Mouse (Mus musculus): ENCODE measurements around the gene Ccnb1. TPM values are rescaled to one million over a fixed set of nuclear protein-coding genes. Genes with fewer than 3 reads are reported as not detected.

Gene Ccnb1
- polyA plus RNA-seq (2014; fragmentation: Illumina TruSeq; extraction: RNeasy Lipid Tissue Mini Kit (QIAGEN cat#74804); ENCODE audit: low read depth, low replicate concordance): 8.5 TPM

DNA sequence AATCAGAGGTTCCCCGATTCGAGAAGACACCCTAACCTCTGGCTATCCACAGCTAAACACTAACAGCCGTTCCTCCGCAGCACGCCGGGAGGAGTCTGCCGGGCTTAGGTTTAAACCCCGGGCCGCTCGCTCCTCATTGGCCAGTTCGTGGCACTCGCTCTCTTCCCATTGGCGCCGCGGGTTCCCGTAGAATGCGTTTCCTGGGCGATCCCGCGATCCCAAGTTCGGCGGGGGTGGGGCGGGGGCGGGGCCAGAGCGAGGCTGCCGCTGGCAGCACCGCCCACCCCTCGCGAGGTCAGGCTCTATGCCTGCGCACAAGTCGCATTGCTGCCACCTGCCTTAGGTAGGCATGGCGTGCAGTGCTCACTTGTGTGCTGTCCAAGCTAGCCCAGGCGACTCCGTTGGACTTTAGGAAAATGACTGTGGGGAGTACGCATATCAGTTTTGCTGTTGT, at the start of gene Ccnb1:
Ccnb1 (minus strand) TSS at position 157 of the 454 bp plus-strand sequence.

DNA sequence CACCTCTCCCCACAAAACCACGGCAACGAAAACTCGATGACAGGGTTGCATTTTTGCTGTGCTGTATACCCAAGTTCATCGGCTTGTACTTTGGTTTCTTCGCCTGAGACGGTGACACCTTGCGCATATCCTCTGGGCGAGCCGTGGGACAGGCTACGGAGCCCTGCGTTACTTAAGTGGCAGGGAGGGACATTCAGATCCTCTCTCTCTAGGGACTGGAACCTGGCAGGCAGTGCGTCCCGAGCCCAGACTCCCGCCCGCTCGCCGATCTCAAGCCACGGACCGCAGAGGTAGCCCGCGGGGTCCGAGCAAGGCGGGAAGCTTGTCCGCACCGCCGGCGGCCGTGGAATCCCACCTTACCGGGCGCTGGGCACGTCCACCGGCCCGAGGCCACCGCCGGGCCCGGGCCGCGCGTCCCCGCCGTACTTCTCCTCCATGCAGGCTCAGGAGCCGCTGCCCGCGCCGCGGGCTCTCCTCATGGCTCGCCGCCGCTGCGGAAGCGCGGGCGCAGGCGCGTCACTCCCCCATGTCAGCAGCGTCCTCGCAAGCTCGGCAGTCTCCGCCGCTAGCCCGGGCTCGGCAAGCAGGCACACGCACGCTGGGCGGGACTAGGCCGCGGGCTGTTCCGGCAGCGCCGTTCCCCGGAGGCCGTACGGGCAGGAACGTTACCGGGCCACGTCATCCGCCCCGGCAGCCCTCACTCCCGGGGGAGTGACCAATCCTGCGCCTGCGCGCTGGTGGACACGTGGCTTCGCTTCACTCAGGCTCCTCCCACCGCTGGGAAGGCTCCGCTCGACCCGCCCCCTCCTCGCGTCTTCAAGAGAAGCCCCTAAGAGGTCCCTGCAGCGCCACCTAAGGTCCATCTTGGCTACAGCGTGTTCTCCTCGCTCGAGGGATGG, 46.6 kb upstream of the Ccnb1 start, which contains the start of gene Slc30a5:
Slc30a5 (minus strand) TSS at position 687 of the 899 bp plus-strand sequence.

DNA sequence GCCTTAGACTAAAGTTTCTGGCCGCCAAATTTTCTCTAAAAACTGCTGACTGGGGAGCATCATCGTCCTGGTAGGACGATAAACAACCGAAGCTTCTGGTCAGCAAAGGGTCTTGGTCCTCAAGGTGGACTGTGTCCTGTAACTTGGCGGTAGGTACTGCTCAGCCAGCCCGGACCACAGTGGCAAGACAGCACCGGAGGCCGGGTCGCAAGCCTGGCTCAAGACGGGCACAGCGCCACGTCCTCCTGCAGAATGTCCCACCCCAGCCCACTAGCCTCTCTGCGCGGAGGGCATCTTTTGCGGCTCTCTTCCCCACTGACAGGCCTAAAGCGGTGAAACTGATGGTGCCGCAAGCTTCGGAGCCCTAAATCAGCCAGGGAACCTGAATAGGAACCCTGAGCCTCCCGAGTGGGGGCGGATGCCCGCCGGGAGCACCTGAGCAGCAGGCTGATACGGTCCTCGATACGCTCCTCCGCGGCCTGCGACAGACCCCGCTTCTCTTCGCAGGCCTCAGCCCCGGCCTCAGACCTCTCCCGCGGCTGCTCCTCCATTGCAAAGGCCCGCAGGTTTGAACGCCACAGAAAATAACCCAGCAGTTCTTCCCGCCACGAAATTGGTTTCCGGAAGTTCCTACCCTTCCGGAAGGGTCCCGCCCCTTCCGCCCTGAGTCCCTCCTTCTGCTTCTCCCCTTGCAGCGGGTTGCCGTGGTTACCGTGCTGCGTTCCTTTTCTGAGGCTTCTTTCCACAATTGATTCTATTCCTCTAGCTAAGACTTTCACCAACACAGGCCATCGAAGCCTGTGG, 10.9 kb downstream of the Ccnb1 start, which contains the start of gene Cenph:
Cenph (minus strand) TSS at position 648 of the 804 bp plus-strand sequence.

DNA sequence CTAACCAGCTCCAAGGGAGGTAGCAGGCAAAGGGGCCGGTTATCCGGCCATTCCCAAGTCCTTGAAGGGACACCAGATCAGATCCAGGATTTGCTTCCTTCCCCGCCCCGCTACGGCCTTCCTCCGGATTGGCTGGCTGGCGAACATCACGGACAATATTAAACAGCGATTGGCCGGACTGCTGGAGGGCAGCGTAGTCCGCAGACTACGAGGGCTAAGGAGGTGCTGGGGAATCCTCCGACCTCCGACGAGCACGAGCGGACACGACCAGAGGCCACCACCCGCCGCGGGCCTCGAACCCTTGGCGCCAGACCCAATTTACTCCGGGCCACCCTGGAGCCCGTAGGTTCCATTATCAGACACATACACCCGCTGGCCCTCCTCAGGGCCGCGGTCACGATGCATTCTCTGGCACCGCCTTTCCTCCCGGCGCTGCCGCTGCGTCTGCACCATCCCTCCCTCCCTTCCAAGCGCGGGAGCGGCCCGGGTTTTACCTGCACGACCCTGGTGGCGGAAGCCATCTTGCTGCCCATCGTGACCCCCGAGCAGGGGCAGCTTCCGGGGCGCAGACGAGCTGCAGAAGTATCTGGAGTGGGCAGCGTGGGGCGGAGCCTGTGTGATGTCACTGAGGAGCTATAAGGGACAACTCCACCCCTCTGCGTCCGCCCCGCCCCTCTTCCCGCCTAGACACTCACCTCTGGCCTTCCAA, 42.2 kb downstream of the Ccnb1 start, which contains the start of gene Mrps36:
Mrps36 (minus strand) TSS at position 624 of the 709 bp plus-strand sequence.

DNA sequence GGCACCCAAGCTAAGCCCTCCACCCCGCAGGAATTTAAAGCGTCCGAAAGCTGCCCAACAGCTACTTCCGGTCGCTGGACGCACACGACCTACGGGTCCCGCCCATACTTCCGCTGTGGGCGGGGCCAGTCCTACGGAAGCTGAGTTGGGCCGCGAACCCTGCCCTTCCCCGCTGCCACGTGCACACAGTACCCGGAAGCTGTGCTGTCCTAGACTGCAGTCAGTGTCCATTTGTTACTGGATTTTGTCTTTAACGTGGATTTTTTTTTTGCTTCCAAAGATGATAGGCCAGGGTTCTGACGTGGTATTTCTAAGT, 55.6 kb downstream of the Ccnb1 start, which contains the start of gene Cdk7:
Cdk7 (minus strand) TSS at position 79 of the 316 bp plus-strand sequence.

Other genes starting within 250 kb of the Ccnb1 start
- gene Ocln, start 233.9 kb downstream of the Ccnb1 start, polyA plus RNA-seq (2014; fragmentation: Illumina TruSeq; extraction: RNeasy Lipid Tissue Mini Kit (QIAGEN cat#74804); ENCODE audit: low read depth, low replicate concordance): 9.4 TPM
- 0.17 TPM for gene Marveld2, start 169.6 kb downstream of the Ccnb1 start, polyA plus RNA-seq (2014; fragmentation: Illumina TruSeq; extraction: RNeasy Lipid Tissue Mini Kit (QIAGEN cat#74804); ENCODE audit: low read depth, low replicate concordance)
- gene Ak6, start 135.6 kb downstream of the Ccnb1 start, polyA plus RNA-seq (2014; fragmentation: Illumina TruSeq; extraction: RNeasy Lipid Tissue Mini Kit (QIAGEN cat#74804); ENCODE audit: low read depth, low replicate concordance): 209 TPM
- 72.3 TPM for gene Rad17, start 135.5 kb downstream of the Ccnb1 start, polyA plus RNA-seq (2014; fragmentation: Illumina TruSeq; extraction: RNeasy Lipid Tissue Mini Kit (QIAGEN cat#74804); ENCODE audit: low read depth, low replicate concordance)
- 4.7 TPM for gene Taf9, start 135.0 kb downstream of the Ccnb1 start, polyA plus RNA-seq (2014; fragmentation: Illumina TruSeq; extraction: RNeasy Lipid Tissue Mini Kit (QIAGEN cat#74804); ENCODE audit: low read depth, low replicate concordance)
- 1.6 TPM for gene Ccdc125, start 116.9 kb downstream of the Ccnb1 start, polyA plus RNA-seq (2014; fragmentation: Illumina TruSeq; extraction: RNeasy Lipid Tissue Mini Kit (QIAGEN cat#74804); ENCODE audit: low read depth, low replicate concordance)
- 55.3 TPM for gene Cdk7, start 55.6 kb downstream of the Ccnb1 start, polyA plus RNA-seq (2014; fragmentation: Illumina TruSeq; extraction: RNeasy Lipid Tissue Mini Kit (QIAGEN cat#74804); ENCODE audit: low read depth, low replicate concordance)
- gene Mrps36, start 41.9 kb downstream of the Ccnb1 start, polyA plus RNA-seq (2014; fragmentation: Illumina TruSeq; extraction: RNeasy Lipid Tissue Mini Kit (QIAGEN cat#74804); ENCODE audit: low read depth, low replicate concordance): 145 TPM
- 3.3 TPM for gene Cenph, start 10.7 kb downstream of the Ccnb1 start, polyA plus RNA-seq (2014; fragmentation: Illumina TruSeq; extraction: RNeasy Lipid Tissue Mini Kit (QIAGEN cat#74804); ENCODE audit: low read depth, low replicate concordance)
- 157 TPM for gene Slc30a5, start 46.9 kb upstream of the Ccnb1 start, polyA plus RNA-seq (2014; fragmentation: Illumina TruSeq; extraction: RNeasy Lipid Tissue Mini Kit (QIAGEN cat#74804); ENCODE audit: low read depth, low replicate concordance)

Data from adrenal gland, adult 10 weeks (tissue).